Mouse (Mus musculus) urinary bladder, postnatal 14 days (tissue): ENCODE data around the gene Vmn2r85.
"Not testable (repeated sequence)": the region's sequence is repeated elsewhere in the genome, so short reads cannot be mapped to it uniquely, and the experiment has no call there.

ENCODE experiments used
- DNase-seq: peaks from one replicate; pipeline ENCODE4 v3.0.0; 2021; ENCODE audit warnings: low spot score

The Vmn2r85 gene

GRCm38 (mm10) chr10:130429603-130430002 lies at the start of gene Vmn2r85:
TSS of gene Vmn2r85 (minus strand) at chr10:130429703.
- not testable (repeated sequence) for DNase-seq

- DNase-seq = peak; percentile 4
Observed at GRCm38 (mm10) chr10:130470311-130470760, 40.8 kb upstream of the Vmn2r85 start.

- not testable (repeated sequence) for DNase-seq
Observed at GRCm38 (mm10) chr10:130455950-130456349, 26.4 kb upstream of the Vmn2r85 start, which contains the start of gene Vmn2r86. TSS of gene Vmn2r86 (minus strand) at chr10:130456050.

GRCm38 (mm10) chr10:130444776-130445175 lies 15.3 kb upstream of the Vmn2r85 start:
- DNase-seq = no peak

- not testable (repeated sequence) for DNase-seq
Observed at GRCm38 (mm10) chr10:130434185-130434898, 4.8 kb upstream of the Vmn2r85 start.

- not testable (repeated sequence) for DNase-seq
Observed at GRCm38 (mm10) chr10:130422368-130422767, 7.1 kb downstream of the Vmn2r85 start.

- DNase-seq = no peak
Observed at GRCm38 (mm10) chr10:130420401-130420800, 9.1 kb downstream of the Vmn2r85 start.

GRCm38 (mm10) chr10:130419954-130420353 lies 9.5 kb downstream of the Vmn2r85 start:
- DNase-seq = not testable (repeated sequence)

- DNase-seq = not testable (repeated sequence)
Observed at GRCm38 (mm10) chr10:130416352-130416751, 13.2 kb downstream of the Vmn2r85 start.

GRCm38 (mm10) chr10:130412167-130412698 lies 17.3 kb downstream of the Vmn2r85 start:
- not testable (repeated sequence) for DNase-seq

- DNase-seq = no peak
Observed at GRCm38 (mm10) chr10:130394232-130394631, 35.3 kb downstream of the Vmn2r85 start, which contains the start of gene Vmn2r84. TSS of gene Vmn2r84 (minus strand) at chr10:130394332.

GRCm38 (mm10) chr10:130375145-130375544 lies 54.4 kb downstream of the Vmn2r85 start:
- DNase-seq = no peak

GRCm38 (mm10) chr10:130372491-130373173 lies 56.9 kb downstream of the Vmn2r85 start:
- DNase-seq = no peak

- no peak for DNase-seq
Observed at GRCm38 (mm10) chr10:130371644-130372043, 57.9 kb downstream of the Vmn2r85 start.

- DNase-seq = no peak
Observed at GRCm38 (mm10) chr10:130370005-130370682, 59.4 kb downstream of the Vmn2r85 start.

- no peak for DNase-seq
Observed at GRCm38 (mm10) chr10:130368384-130368783, 61.1 kb downstream of the Vmn2r85 start.

- no peak for DNase-seq
Observed at GRCm38 (mm10) chr10:130364766-130365165, 64.7 kb downstream of the Vmn2r85 start.
